Mouse (Mus musculus) heart, embryonic 10.5 days (tissue): ENCODE measurements around the gene Qtrt2. TPM values are rescaled to one million over a fixed set of nuclear protein-coding genes. Genes with fewer than 3 reads are reported as not detected.
A peak's percentile ranks its signal among the peaks of the same experiment; 100 is the strongest.

Source experiments
- DNase-seq: peaks from one replicate; pipeline ENCODE4 v3.0.0-alpha.2; 2017; ENCODE audit warnings: low spot score
- H3K27ac ChIP-seq: fragments of 300-500 bp; sonication (generic); 2 replicates; pipeline ENCODE4 v1.5.1; 2016; ENCODE audit warnings: mild to moderate bottlenecking
- H3K27me3 ChIP-seq: fragments of 300-500 bp; sonication (generic); 2 replicates; pipeline ENCODE4 v1.6.1; 2016; ENCODE audit warnings: mild to moderate bottlenecking; ENCODE audit not compliant: poor library complexity, insufficient read depth, severe bottlenecking
- H3K36me3 ChIP-seq: fragments of 300-500 bp; sonication (generic); 2 replicates; pipeline ENCODE4 v1.6.1; 2016; ENCODE audit warnings: mild to moderate bottlenecking, moderate library complexity
- H3K4me1 ChIP-seq: fragments of 300-500 bp; sonication (generic); 2 replicates; pipeline ENCODE4 v1.6.1; 2016; ENCODE audit warnings: mild to moderate bottlenecking
- H3K4me3 ChIP-seq: fragments of 300-500 bp; sonication (generic); 2 replicates; pipeline ENCODE4 v1.5.1; 2016; ENCODE audit warnings: mild to moderate bottlenecking, moderate library complexity
- H3K9me3 ChIP-seq: fragments of 300-500 bp; sonication (generic); 2 replicates; pipeline ENCODE4 v1.6.1; 2016; ENCODE audit warnings: mild to moderate bottlenecking, moderate library complexity
- WGBS: fragments of 180-500 bp; shearing (Covaris S2); methylation state at CpG from one replicate; pipeline ENCODE4 v1.1.7; 2016; 5-methylcytosine and 5-hydroxymethylcytosine counted together
- polyA plus RNA-seq: library from polyadenylated mRNA; unstranded; fragments of >200 nt; fragmentation: Nextera tagmentation; extraction: Ambion mirVana; gene quantifications from 2 replicates; pipeline ENCODE4 v1.2.1, GENCODE M21; 2016

Qtrt2 gene
- polyA plus RNA-seq, 1 experiment from 2014 or later: 22.3 TPM

DNA sequence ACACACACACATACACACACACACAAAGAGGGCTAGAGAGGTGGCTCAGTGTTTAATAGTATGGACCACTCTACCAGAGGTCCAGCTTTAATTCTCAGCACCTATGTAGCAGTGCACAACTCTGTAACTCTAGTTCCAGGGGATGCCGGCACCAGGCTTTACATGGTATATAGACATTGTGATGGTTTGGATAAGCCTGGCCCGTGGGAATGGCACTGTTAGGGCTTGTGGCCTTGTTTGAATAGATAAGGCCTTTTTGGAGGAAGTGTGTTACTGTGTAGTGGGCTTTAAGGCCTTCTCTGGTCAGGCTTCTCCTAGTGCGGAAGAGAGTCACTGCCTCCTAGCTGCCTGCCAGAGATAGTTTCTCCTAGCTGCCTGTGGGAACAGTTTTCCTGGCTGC lies 7.7 kb downstream of the Qtrt2 start:
- Histone ChIP-seq H3K4me3 (no peak overlapping the region), H3K27ac (no peak overlapping the region), H3K27me3 (no peaks in the 10 kb centered on the region), H3K4me1 (no peaks in the 10 kb centered on the region), H3K36me3 (no peaks in the 10 kb centered on the region), H3K9me3 (no peaks in the 10 kb centered on the region)
- 74% methylated on average over 3 of the region's 3 CpGs for WGBS
- no peak for DNase-seq

- Histone ChIP-seq H3K4me3 (no peak overlapping the region), H3K4me1 (no peaks in the 10 kb centered on the region), H3K9me3 (no peaks in the 10 kb centered on the region), H3K36me3 (peaks cover 16% of the 10 kb centered on the region; the same call in 1 of the 2 replicates), H3K27ac (no peak overlapping the region), H3K27me3 (no peaks in the 10 kb centered on the region)
- DNase-seq: no peak
- WGBS: 80% methylated on average over 2 of the region's 2 CpGs
These were observed 17.7 kb downstream of the Qtrt2 start for GRCm38 (mm10) chr16:43908881-43909280.

DNA sequence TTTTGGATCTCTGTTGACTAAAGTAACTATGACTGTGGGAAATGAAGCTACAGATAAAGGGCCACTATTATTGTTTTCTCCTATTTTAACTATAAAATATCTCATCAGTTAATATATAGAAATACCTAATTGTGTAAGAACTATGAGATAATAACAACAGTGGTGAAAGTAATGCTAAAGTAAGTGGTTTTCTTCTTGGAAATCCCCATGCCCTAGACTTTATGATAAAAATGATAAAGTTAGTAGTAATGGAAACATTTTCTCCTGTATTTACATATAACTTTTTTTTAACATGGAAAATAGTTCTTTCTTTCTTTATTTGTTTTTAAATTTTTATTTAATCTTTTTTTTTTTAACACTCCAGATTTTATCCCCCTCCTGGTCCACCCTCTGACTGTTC lies 26.0 kb downstream of the Qtrt2 start:
- DNase-seq: no peak
- Histone ChIP-seq H3K36me3 (no peaks in the 10 kb centered on the region), H3K9me3 (no peaks in the 10 kb centered on the region), H3K4me3 (no peak overlapping the region), H3K27me3 (no peaks in the 10 kb centered on the region), H3K27ac (no peak overlapping the region), H3K4me1 (no peaks in the 10 kb centered on the region)

DNA sequence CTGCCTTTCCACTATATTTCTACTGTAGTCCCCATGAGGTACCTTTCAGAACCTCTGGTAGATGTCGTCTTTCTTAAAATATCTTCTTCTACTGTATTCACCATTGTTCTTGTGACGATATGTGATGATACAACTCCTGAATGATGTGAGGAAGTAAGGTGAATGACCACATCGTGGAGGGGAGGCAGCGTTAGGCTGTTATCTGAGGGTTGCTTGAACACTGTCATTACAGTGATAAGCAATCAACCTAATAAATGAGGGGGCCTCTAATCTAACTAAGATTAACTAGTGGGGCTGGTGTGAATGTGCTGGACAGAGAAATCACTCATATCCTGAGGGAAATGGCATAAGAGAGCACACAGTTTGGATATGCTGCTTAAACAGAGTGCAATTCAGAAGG lies 26.5 kb downstream of the Qtrt2 start:
- Histone ChIP-seq H3K27ac (no peak overlapping the region), H3K4me1 (no peaks in the 10 kb centered on the region), H3K36me3 (no peaks in the 10 kb centered on the region), H3K9me3 (no peaks in the 10 kb centered on the region), H3K4me3 (no peak overlapping the region), H3K27me3 (no peaks in the 10 kb centered on the region)
- DNase-seq: no peak
- 50% methylated on average over 4 of the region's 4 CpGs for WGBS

- DNase-seq: no peak
- H3K9me3 ChIP-seq: no peaks in the 10 kb centered on the region
- no peaks in the 10 kb centered on the region for H3K36me3 ChIP-seq
- 0 out of 2 replicates have a peak, but pooled peaks cover 7% of the 10 kb centered on the region for H3K4me1 ChIP-seq
- WGBS: 84% methylated on average over 8 of the region's 8 CpGs
- no peak overlapping the region for H3K27ac ChIP-seq
- H3K4me3 ChIP-seq: no peak overlapping the region
- no peaks in the 10 kb centered on the region for H3K27me3 ChIP-seq
These were observed 32.1 kb downstream of the Qtrt2 start for GRCm38 (mm10) chr16:43894501-43894900.

DNA sequence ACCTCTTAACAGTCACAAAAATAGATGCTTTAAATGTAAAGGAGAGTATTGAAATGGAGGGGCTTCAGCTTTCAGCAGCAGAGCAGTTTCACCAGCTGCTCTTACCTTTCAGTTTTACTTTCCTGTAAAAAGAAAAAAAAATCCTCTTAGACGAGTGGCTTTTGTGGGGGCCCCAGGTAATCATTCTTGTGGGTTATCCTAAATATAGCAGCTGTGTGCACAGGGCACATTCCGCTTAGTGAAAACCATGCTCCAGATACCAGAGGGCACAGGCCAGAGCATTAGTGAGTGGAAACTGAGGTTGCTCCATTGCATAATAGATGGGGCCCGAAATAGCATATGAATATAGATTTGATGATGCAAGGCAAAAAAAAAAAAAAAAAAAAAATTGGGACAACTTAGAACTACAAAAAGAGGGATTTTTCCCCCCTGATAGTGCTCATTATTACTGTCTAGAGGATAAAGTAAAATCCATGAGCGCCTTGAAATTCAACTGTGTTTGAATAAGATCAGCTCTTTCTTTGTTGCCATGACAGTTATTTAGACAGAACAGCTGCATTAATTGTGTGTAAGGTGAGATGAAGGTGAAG lies 35.8 kb downstream of the Qtrt2 start:
- no peaks in the 10 kb centered on the region for H3K36me3 ChIP-seq
- peak overlapping the region; percentile 77 for H3K4me3 ChIP-seq
- peak overlapping the region; percentile 93; the same call in 1 of the 2 replicates for H3K27ac ChIP-seq
- 71% methylated on average over 4 of the region's 4 CpGs for WGBS
- no peak for DNase-seq
- no peaks in the 10 kb centered on the region for H3K9me3 ChIP-seq
- H3K4me1 ChIP-seq: peaks cover 13% of the 10 kb centered on the region; the same call in 1 of the 2 replicates
- H3K27me3 ChIP-seq: no peaks in the 10 kb centered on the region

GRCm38 (mm10) chr16:43890005-43890336 lies 36.6 kb downstream of the Qtrt2 start:
- Histone ChIP-seq H3K27me3 (no peaks in the 10 kb centered on the region), H3K36me3 (no peaks in the 10 kb centered on the region), H3K27ac (peak overlapping the region; percentile 93), H3K9me3 (no peaks in the 10 kb centered on the region), H3K4me3 (peak overlapping the region; percentile 77), H3K4me1 (peaks cover 13% of the 10 kb centered on the region; the same call in 1 of the 2 replicates)
- no peak for DNase-seq
- WGBS: under 1% methylated on average over 9 of the region's 9 CpGs

DNA sequence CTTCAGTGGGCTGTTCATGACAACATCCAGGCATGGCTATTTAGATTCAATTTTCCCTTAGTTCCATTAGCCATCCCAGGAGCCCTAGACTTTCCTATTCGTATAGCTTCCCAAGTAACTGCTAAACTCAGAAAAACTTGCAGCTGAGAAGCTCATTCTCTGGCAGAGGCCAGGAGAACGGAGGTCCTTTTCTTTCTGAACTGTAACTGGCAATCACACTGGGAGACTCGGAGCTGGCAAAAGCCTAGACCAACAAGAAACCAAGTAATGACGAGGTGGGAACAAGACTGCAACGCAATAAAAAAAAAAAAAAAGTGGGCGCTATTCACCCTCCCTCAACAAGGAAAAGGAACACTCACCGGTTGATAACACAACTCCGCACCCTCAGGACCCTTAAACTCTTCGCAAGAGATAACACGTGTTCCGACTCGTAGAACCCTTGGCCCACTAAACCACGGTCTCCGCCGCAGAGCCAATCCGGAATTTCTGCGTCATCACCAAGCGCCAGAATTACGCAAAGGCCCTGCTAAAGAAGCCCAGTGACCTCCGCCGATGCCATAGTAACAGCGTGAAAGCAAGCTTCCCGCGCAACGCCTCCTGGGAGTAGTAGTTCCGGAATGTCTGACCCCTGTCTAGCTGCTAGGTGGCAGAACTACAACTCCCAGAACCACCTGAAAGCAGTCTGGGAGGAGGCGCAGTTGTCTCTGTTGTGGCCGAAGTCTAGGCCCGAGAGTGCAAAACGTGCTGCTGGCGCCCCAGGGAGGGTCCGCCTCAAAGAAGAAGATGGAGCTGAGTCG lies 37.2 kb downstream of the Qtrt2 start, which contains the start of gene Ccdc191:
TSS of gene Ccdc191 (plus strand) at position 593 of the 797 bp plus-strand sequence.
- Histone ChIP-seq H3K4me3 (peak within 1 kb of the TSS; percentile 77), H3K27ac (peak within 1 kb of the TSS; percentile 93), H3K9me3 (no peaks in the 10 kb centered on the region), H3K36me3 (no peaks in the 10 kb centered on the region), H3K4me1 (peaks cover 13% of the 10 kb centered on the region; the same call in 1 of the 2 replicates), H3K27me3 (no peaks in the 10 kb centered on the region)
- under 1% methylated on average over 33 of the region's 33 CpGs for WGBS
- DNase-seq: peak; percentile 100

GRCm38 (mm10) chr16:43882329-43882728 lies 44.3 kb downstream of the Qtrt2 start:
- no peak overlapping the region for H3K4me3 ChIP-seq
- H3K4me1 ChIP-seq: no peaks in the 10 kb centered on the region
- DNase-seq: no peak
- 92% methylated on average over 2 of the region's 2 CpGs for WGBS
- H3K27ac ChIP-seq: no peak overlapping the region
- H3K27me3 ChIP-seq: no peaks in the 10 kb centered on the region
- H3K9me3 ChIP-seq: no peaks in the 10 kb centered on the region
- H3K36me3 ChIP-seq: peaks cover 25% of the 10 kb centered on the region

DNA sequence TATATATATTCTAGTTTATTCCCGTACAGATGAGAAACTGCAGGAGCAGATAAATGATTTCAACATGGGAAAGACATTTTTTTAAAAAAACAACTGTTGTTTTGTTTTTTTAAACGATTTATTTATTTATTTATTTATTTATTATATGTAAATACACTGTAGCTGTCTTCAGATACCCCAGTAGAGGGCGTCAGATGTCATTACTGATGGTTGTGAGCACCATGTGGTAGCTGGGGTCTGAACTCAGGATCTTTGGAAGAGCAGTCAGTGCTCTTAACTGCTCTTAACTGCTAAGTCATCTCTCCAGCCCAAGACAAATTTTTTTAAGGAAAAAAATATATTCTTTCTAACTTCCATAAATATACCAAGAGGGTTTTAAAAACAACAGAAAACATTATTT lies 45.0 kb downstream of the Qtrt2 start:
- Histone ChIP-seq H3K27me3 (no peaks in the 10 kb centered on the region), H3K9me3 (no peaks in the 10 kb centered on the region), H3K36me3 (peaks cover 30% of the 10 kb centered on the region), H3K27ac (no peak overlapping the region), H3K4me1 (no peaks in the 10 kb centered on the region), H3K4me3 (no peak overlapping the region)
- WGBS: 63% methylated on average over 3 of the region's 3 CpGs
- no peak for DNase-seq

GRCm38 (mm10) chr16:43879769-43880168 lies 46.8 kb downstream of the Qtrt2 start:
- Histone ChIP-seq H3K4me3 (no peak overlapping the region), H3K4me1 (no peaks in the 10 kb centered on the region), H3K27me3 (no peaks in the 10 kb centered on the region), H3K27ac (no peak overlapping the region), H3K9me3 (no peaks in the 10 kb centered on the region), H3K36me3 (peaks cover 47% of the 10 kb centered on the region)
- WGBS: 93% methylated on average over 6 of the region's 6 CpGs
- no peak for DNase-seq

- Histone ChIP-seq H3K4me1 (no peaks in the 10 kb centered on the region), H3K36me3 (peaks cover 68% of the 10 kb centered on the region), H3K27me3 (no peaks in the 10 kb centered on the region), H3K9me3 (no peaks in the 10 kb centered on the region), H3K27ac (no peak overlapping the region), H3K4me3 (no peak overlapping the region)
- no peak for DNase-seq
- WGBS: 64% methylated on average over 7 of the region's 7 CpGs
These were observed 55.2 kb downstream of the Qtrt2 start for GRCm38 (mm10) chr16:43871419-43871818.

DNA sequence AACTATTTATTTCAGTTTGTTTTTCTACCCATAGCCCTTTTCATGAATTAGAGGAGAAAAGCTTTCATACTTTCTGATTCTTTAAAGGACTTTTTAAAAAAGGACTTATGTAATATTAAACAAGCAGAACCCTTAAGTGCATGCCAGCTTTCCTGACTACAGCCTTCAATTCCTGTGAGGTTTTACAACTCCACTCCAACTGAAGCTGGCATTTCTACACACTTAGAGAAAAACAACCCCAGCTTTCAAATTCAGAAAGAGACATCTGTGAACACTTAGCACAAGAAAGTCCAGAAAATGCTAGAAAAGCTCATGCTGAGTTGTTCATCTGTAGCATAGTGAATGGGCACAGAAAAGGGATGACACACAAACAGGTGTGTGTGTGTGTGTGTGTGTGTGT lies 56.8 kb downstream of the Qtrt2 start:
- H3K9me3 ChIP-seq: no peaks in the 10 kb centered on the region
- H3K27ac ChIP-seq: no peak overlapping the region
- no peak for DNase-seq
- H3K4me3 ChIP-seq: no peak overlapping the region
- peaks cover 56% of the 10 kb centered on the region for H3K36me3 ChIP-seq
- H3K4me1 ChIP-seq: no peaks in the 10 kb centered on the region
- no peaks in the 10 kb centered on the region for H3K27me3 ChIP-seq
